Mouse (Mus musculus): ENCODE measurements around the gene Vmn1r13. TPM values are rescaled to one million over a fixed set of nuclear protein-coding genes. Genes with fewer than 3 reads are reported as not detected.
"Not testable (repeated sequence)": the region's sequence is repeated elsewhere in the genome, so short reads cannot be mapped to it uniquely, and the experiment has no call there.

The Vmn1r13 gene
- total RNA-seq (2022), result not detected

DNA sequence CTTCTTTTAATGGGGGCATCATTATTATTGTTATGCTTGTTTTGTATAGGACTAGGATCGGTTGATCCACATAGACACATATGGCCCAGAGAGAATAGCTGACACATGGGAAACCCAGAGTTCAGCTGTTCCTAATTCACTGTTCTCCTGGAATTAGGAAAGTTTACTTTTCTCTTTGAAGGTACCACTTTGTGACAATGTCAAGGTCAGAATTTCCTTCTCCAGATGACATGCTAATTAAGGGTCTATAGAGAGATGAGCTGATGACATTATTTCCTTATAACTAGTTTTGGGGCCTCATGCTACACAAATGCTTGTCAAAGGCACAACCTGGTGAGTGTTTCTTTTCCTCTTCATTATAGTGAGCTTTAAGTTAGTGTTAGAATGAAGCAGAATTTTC lies at the start of gene Vmn1r13:
Vmn1r13 (plus strand) TSS at position 301 of the 400 bp plus-strand sequence.
- DNase-seq (ENCODE audit: low spot score in 2 of 2), result not testable (repeated sequence)

GRCm38 (mm10) chr6:57156619-57157018 lies 46.5 kb upstream of the Vmn1r13 start, which contains the start of gene Vmn1r12:
Gene Vmn1r12 (plus strand): TSS chr6:57156919.
- DNase-seq (ENCODE audit: low spot score in 2 of 2), result no peak

- not testable (repeated sequence) for DNase-seq (ENCODE audit: low spot score in 2 of 2)
Measured at GRCm38 (mm10) chr6:57190016-57190415, 13.1 kb upstream of the Vmn1r13 start.

GRCm38 (mm10) chr6:57231386-57231785 lies 28.3 kb downstream of the Vmn1r13 start, which contains the start of gene Vmn1r14:
Gene Vmn1r14 (plus strand): TSS chr6:57231686.
- no peak for DNase-seq (ENCODE audit: low spot score in 2 of 2)

DNA sequence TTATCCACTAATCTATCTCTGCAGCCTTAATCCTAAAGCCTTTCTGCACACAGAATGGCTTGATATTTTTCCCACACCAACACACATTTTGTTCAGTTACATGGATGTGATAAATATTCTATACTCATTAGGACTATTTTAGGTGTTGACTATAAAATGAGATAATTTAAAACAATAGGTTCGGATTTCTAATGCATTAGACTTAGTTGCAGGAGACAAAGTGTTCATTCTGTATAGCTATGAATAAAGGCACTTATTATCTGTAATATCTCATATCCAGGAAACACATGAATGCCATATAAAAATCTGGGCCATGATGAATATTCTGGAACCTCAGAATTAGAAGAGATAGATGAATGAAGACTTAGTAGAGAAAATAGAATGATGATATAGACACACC lies 54.6 kb downstream of the Vmn1r13 start, which contains the start of gene Vmn1r15:
Vmn1r15 (plus strand) TSS at position 301 of the 400 bp plus-strand sequence.
- DNase-seq (ENCODE audit: low spot score in 2 of 2), result no peak

- no peak for DNase-seq (ENCODE audit: low spot score in 2 of 2)
Measured at GRCm38 (mm10) chr6:57260990-57261389, 57.9 kb downstream of the Vmn1r13 start.

Other genes with a start within 250 kb of the Vmn1r13 start
- gene Vmn1r5, start 233.0 kb upstream of the Vmn1r13 start, total RNA-seq (2022), result not detected
- not detected for gene Vmn1r6, start 206.0 kb upstream of the Vmn1r13 start, total RNA-seq (2022)
- gene Vmn1r7, start 178.0 kb upstream of the Vmn1r13 start, total RNA-seq (2022), result not detected
- gene Vmn1r8, start 171.0 kb upstream of the Vmn1r13 start, total RNA-seq (2022), result not detected
- not detected for gene Vmn1r9, start 136.5 kb upstream of the Vmn1r13 start, total RNA-seq (2022)
- gene Vmn1r10, start 93.8 kb upstream of the Vmn1r13 start, total RNA-seq (2022), result not detected
- gene Vmn1r11, start 69.8 kb upstream of the Vmn1r13 start, total RNA-seq (2022), result not detected
- not detected for gene Vmn1r12, start 46.4 kb upstream of the Vmn1r13 start, total RNA-seq (2022)
- gene Vmn1r14, start 28.4 kb downstream of the Vmn1r13 start, total RNA-seq (2022), result not detected
- gene Vmn1r15, start 54.7 kb downstream of the Vmn1r13 start, total RNA-seq (2022), result not detected
- gene Vmn1r16, start 126.2 kb downstream of the Vmn1r13 start, total RNA-seq (2022), result not detected
- gene Vmn1r17, start 160.4 kb downstream of the Vmn1r13 start, total RNA-seq (2022), result not detected
- gene Vmn1r18, start 192.5 kb downstream of the Vmn1r13 start, total RNA-seq (2022), result under 1 TPM in 3 of 4 experiments, not detected in 1; 0.02 to 0.05 (median 0.04) TPM
- not detected for gene Vmn1r19, start 200.5 kb downstream of the Vmn1r13 start, total RNA-seq (2022)
- not detected for gene Vmn1r20, start 225.6 kb downstream of the Vmn1r13 start, total RNA-seq (2022)

Measured in left cerebral cortex, adult 8-10 months (tissue).